Mouse (Mus musculus) brain, embryonic 14.5 days (tissue): ENCODE data around the gene Trappc10.

Experiments used
- CTCF ChIP-seq: fragments of 200-500 bp; IDR thresholded peaks from 2 replicates; pipeline ENCODE4 v1.5.1; 2012; ENCODE audit warnings: inconsistent platforms, mild to moderate bottlenecking, moderate library complexity, borderline replicate concordance; ENCODE audit not compliant: insufficient read depth, insufficient read length; ENCODE audit errors: extremely low read depth
- POLR2A ChIP-seq: fragments of 200-500 bp; IDR thresholded peaks from 2 replicates; pipeline ENCODE4 v1.6.1; 2012; ENCODE audit warnings: mild to moderate bottlenecking, inconsistent platforms, borderline replicate concordance; ENCODE audit not compliant: poor library complexity, insufficient read depth, insufficient read length, severe bottlenecking; ENCODE audit errors: extremely low read depth

- TF ChIP-seq CTCF (peak; percentile 48; the same call in 1 of the 2 replicates), POLR2A (no peak)
Measured at GRCm38 (mm10) chr10:78211311-78211710, 33.1 kb downstream of the Trappc10 start.
